Mouse (Mus musculus): ENCODE results near the gene Rtkn. TPM values are rescaled to one million over a fixed set of nuclear protein-coding genes. Genes with fewer than 3 reads are reported as not detected.

Gene Rtkn
- 38.2 and 39.0 TPM in 2 replicates for polyA plus RNA-seq (2016; fragmentation: Nextera tagmentation; extraction: Ambion mirVana)

DNA sequence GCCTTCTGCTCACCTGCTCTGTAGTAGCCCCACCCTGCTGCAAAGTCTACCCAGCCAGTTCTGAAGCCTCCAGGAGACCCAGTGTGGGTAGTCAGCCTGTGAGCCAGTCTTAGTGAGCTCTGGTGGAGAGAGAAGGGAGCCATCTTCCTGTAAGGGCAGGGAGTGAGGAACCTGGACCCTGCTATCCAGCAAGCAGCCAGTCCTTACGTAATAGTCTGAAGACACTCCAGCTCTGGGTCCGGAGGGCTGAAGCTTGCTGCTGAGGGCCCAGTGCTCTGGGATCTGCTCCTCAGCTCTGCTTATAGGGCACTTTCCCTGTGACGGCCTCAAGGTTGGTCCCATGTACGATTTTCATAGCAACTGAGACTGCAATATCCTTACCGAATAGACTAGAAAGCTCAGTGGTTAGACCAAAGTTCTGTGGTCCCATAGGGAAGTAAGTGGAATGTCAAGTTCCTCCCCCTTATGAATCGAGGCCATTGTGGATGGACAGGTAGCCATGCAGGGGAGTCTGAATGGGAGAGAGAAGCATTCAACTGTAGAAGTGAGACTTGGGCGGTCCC, at the start of gene Rtkn:
Rtkn (plus strand) TSS at position 513 of the 563 bp plus-strand sequence.
- Histone ChIP-seq H3K36me3 (replicated peaks) (peaks cover 7% of the 10 kb centered on the region), H3K9me3 (no peaks in the 10 kb centered on the region), H3K4me1 (peaks cover 65% of the 10 kb centered on the region), H3K27me3 (replicated peaks; ENCODE audit: low read depth, poor library complexity, severe bottlenecking) (peaks cover 14% of the 10 kb centered on the region), H3K27ac (replicated peaks) (peak within 1 kb of the TSS; percentile 100), H3K4me3 (peak within 1 kb of the TSS; percentile 80)
- DNase-seq (ENCODE audit: low spot score): no peak
- 58% methylated on average over 7 of the region's 7 CpGs for WGBS

DNA sequence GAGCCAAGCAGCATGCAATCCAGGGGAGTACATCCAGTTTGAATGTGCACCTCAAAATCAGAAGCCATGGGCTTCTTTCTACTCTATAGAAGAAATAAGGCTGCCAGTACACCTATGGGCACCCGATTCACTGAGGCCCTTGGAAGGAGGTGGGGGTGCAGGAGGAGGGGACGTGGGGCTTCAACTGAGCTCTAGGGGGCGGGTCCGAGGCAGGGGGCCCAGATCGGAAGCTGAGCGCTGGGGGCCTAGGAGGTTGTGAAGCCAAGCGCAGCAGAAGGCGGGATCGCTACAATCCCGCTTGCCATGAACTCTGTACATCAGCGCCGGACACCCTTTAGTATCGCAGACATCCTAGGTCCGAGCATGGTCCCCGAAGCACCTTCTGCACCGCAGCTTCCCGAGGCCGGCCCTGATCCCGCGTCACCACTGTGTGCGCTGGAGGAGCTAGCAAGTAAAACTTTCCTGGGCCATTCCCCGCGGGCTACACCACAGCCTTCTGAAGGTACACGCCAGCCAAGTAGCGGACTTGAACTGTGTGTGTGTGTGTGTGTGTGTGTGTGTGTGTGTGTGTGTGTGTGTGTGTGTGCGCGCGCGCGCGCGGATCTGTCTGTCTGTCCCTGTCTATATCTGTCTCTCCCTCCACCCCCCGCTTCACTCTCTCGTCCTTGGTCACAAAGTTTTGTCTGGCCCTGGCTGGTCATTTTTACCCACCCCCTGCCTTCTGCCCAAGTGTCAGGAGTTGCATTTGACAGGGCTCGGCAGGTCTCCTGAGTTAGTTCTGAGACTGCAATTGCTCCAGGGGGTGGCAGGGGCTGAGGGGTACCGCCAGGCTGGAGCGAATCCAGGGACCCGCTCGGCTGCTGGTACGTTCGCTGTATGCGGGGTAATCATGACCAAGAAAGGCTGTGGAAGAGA, 48.9 kb upstream of the Rtkn start, which contains the start of gene Lbx2:
Lbx2 (plus strand) TSS at position 247 of the 915 bp plus-strand sequence.
- Histone ChIP-seq H3K4me1 (peaks cover 47% of the 10 kb centered on the region), H3K36me3 (replicated peaks) (peaks cover 16% of the 10 kb centered on the region), H3K9me3 (no peaks in the 10 kb centered on the region), H3K4me3 (peak within 1 kb of the TSS; percentile 49), H3K27ac (replicated peaks) (no peak within 1 kb of the TSS), H3K27me3 (replicated peaks; ENCODE audit: low read depth, poor library complexity, severe bottlenecking) (peaks cover 97% of the 10 kb centered on the region)
- peak; percentile 49 for DNase-seq (ENCODE audit: low spot score)
- WGBS: 2% methylated on average over 42 of the region's 42 CpGs

DNA sequence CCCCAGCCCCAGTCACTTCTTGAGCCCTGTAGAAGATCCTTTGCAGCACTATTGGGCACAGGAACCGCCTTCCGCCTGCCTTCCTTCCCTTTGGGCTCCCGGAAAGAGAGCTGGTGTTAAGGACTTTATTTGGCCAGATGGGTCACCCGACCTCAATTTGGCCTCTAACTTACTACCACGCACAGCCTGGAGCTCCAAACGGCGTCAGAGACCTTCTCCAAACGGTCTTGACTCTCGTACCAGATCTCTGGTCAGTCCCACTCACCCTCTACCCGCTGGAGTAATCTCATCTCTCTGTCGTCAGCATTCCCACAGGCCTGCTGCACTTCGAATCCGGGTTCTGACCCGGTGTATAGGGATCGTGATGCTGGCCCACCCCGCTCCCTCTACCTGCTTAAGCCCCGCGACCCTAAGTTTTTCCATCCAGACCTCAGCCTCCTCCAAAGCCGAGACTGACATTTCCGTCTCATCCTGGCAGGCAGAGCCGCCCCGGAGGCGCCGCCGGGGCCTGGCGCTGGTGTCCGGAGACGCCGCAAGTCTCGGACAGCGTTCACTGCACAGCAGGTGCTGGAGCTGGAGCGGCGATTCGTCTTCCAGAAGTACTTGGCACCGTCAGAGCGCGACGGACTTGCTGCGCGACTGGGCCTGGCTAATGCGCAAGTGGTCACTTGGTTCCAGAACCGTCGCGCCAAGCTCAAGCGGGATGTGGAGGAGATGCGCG, 47.9 kb upstream of the Rtkn start:
- Histone ChIP-seq H3K4me1 (peaks cover 47% of the 10 kb centered on the region), H3K4me3 (peak overlapping the region; percentile 49), H3K27ac (replicated peaks) (no peak overlapping the region), H3K9me3 (no peaks in the 10 kb centered on the region), H3K27me3 (replicated peaks; ENCODE audit: low read depth, poor library complexity, severe bottlenecking) (peaks cover 97% of the 10 kb centered on the region), H3K36me3 (replicated peaks) (peaks cover 6% of the 10 kb centered on the region)
- WGBS: under 1% methylated on average over 47 of the region's 47 CpGs
- peak; percentile 57 for DNase-seq (ENCODE audit: low spot score)

DNA sequence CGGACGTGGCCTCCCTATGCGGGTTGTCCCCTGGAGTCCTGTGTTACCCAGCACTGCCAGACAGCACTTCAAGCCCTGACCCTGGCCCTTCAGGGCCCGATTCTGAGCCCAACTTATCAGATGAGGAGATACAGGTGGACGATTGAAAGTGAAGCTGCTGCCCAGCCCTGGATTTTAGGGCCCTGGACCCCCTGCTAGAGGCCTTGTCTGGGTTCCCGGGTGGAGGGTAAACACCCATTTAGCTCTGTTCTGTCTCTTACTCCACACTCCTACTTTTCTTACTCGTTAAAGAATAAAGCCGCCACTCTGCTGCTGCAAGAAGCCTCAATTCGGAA, 47.4 kb upstream of the Rtkn start:
- H3K4me1 ChIP-seq: peaks cover 49% of the 10 kb centered on the region
- WGBS: 3% methylated on average over 9 of the region's 9 CpGs

DNA sequence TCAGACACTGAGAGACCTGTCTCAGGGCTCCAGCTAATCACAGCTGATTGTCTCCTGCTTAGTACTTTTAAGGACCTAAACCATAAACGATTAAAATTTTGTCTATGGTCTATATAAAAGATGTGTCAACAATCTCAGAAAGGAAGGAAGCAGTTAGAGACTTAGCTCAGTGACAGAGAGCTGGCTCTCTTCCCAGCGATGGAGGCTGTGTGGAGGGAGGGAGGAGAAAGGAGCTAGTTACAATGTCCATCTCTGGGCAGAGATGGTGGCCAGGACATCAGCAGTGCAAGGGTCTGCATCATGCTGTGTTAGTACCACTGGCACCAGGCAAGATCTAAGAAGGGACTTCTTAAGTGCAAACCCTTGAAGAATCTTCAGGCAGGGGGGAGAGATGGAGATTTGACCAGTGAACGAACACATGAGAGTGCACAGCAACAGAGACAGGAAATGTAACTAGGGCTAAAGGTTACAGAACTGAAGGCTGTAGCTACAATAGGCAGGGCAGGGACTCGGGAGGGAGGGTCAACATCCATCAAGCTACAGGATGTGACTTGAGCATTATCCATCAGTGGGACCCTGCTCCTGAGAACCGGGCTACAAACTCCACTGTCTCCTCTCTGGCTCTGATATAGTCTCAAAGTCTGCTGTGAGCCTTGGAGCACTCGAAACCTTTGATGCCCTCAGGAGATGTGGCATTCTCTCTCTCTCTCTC, 42.7 kb upstream of the Rtkn start:
- Histone ChIP-seq H3K36me3 (replicated peaks) (no peaks in the 10 kb centered on the region), H3K9me3 (0 out of 2 replicates have a peak, but pooled peaks cover 5% of the 10 kb centered on the region), H3K4me3 (no peak overlapping the region), H3K4me1 (peaks cover 12% of the 10 kb centered on the region), H3K27me3 (replicated peaks; ENCODE audit: low read depth, poor library complexity, severe bottlenecking) (peaks cover 66% of the 10 kb centered on the region), H3K27ac (replicated peaks) (no peak overlapping the region)
- WGBS: 45% methylated on average over 6 of the region's 6 CpGs
- no peak for DNase-seq (ENCODE audit: low spot score)

More for the DNA sequence above, 47.4 kb upstream of the Rtkn start:
- no peaks in the 10 kb centered on the region for H3K9me3 ChIP-seq
- DNase-seq (ENCODE audit: low spot score): no peak
- H3K4me3 ChIP-seq: peak overlapping the region; percentile 49
- peaks cover 97% of the 10 kb centered on the region for H3K27me3 ChIP-seq (replicated peaks; ENCODE audit: low read depth, poor library complexity, severe bottlenecking)
- H3K36me3 ChIP-seq (replicated peaks): peaks cover under 1% of the 10 kb centered on the region; the same call in 1 of the 2 replicates
- H3K27ac ChIP-seq (replicated peaks): no peak overlapping the region

DNA sequence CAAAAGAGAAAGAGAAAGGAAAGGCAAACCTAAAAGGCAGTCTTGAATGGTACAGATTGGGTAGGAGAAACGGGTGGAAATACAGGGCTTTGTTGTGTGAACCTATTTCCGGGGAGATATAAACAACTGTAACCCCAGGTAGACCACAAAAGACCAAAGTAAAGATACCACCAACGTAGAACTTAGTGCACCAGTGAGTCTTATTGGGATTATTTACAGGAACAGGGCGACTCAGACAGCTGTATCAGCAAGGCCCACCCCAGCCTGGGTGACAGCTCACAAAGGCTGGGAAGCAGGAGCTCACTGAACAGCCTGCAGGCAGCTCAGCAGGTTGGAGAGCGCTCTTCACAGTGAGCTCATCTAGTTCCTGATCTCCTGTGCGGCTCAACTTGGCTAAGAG, 39.3 kb upstream of the Rtkn start:
- peaks cover 6% of the 10 kb centered on the region for H3K4me1 ChIP-seq
- 43% methylated on average over 6 of the region's 6 CpGs for WGBS

DNA sequence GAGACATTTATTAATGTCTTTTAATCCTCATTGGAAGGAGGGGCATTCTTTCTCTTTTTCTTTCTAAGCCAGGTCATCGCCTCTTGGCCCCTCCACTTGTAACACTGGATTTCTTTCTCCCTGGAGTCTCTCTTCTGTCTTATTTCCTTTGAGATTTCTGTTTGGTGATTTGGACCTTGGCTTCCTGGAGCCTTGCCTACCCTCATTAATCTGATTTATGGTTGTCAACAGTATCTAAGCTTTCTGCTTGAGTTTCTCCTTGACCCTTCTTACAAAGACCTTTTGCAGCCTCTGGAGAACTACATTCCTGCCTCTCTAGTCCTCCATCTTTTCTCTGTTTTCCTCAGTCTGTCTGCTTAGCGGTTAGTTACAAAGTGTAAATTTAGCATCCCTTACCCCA, 36.9 kb upstream of the Rtkn start:
- no peak overlapping the region for H3K4me3 ChIP-seq
- no peak for DNase-seq (ENCODE audit: low spot score)
- H3K36me3 ChIP-seq (replicated peaks): no peaks in the 10 kb centered on the region
- peaks cover 45% of the 10 kb centered on the region for H3K27me3 ChIP-seq (replicated peaks; ENCODE audit: low read depth, poor library complexity, severe bottlenecking)
- 73% methylated on average over 2 of the region's 2 CpGs for WGBS
- H3K27ac ChIP-seq (replicated peaks): no peak overlapping the region
- H3K9me3 ChIP-seq: 0 out of 2 replicates have a peak, but pooled peaks cover 5% of the 10 kb centered on the region
- H3K4me1 ChIP-seq: peaks cover 24% of the 10 kb centered on the region

More for the DNA sequence above, 39.3 kb upstream of the Rtkn start:
- Histone ChIP-seq H3K27ac (replicated peaks) (no peak overlapping the region), H3K27me3 (replicated peaks; ENCODE audit: low read depth, poor library complexity, severe bottlenecking) (peaks cover 53% of the 10 kb centered on the region), H3K36me3 (replicated peaks) (no peaks in the 10 kb centered on the region), H3K9me3 (0 out of 2 replicates have a peak, but pooled peaks cover 5% of the 10 kb centered on the region), H3K4me3 (no peak overlapping the region)
- no peak for DNase-seq (ENCODE audit: low spot score)

DNA sequence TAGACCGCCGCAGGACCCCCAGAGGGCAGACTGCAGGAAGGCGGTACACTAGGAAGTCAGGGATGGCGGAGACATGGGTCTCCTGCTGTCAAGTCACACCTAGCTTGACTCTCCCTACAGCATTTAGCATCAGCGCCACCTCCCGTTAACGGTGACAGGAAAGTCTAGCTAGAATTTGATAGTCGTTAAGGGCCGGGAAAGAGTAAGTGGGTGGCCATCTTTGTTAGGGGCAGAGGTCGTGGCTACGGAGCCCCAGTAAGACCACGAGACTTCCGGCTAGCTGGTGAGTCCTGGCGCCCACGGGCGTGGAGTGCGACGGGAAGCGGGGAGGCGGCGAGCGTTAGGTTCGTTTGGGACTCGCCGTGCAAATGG, 34.0 kb upstream of the Rtkn start, which contains the start of the genes Ccdc142 and Gm42688:
Ccdc142 (plus strand) TSS at position 286 of the 372 bp plus-strand sequence.
Gm42688 (plus strand) TSS at position 302 of the 372 bp plus-strand sequence.
- whole genome bisulfite sequencing: under 1% methylated on average over 25 of the region's 25 CpGs
- peak; percentile 83 for DNase-seq (ENCODE audit: low spot score)
- peaks cover 33% of the 10 kb centered on the region for H3K27me3 ChIP-seq (replicated peaks; ENCODE audit: low read depth, poor library complexity, severe bottlenecking)
- H3K36me3 ChIP-seq (replicated peaks): peaks cover 10% of the 10 kb centered on the region
- H3K9me3 ChIP-seq: no peaks in the 10 kb centered on the region
- H3K4me1 ChIP-seq: peaks cover 26% of the 10 kb centered on the region
- peak within 1 kb of the TSS; percentile 84 for H3K4me3 ChIP-seq
- H3K27ac ChIP-seq (replicated peaks): peak within 1 kb of the TSS; percentile 87

DNA sequence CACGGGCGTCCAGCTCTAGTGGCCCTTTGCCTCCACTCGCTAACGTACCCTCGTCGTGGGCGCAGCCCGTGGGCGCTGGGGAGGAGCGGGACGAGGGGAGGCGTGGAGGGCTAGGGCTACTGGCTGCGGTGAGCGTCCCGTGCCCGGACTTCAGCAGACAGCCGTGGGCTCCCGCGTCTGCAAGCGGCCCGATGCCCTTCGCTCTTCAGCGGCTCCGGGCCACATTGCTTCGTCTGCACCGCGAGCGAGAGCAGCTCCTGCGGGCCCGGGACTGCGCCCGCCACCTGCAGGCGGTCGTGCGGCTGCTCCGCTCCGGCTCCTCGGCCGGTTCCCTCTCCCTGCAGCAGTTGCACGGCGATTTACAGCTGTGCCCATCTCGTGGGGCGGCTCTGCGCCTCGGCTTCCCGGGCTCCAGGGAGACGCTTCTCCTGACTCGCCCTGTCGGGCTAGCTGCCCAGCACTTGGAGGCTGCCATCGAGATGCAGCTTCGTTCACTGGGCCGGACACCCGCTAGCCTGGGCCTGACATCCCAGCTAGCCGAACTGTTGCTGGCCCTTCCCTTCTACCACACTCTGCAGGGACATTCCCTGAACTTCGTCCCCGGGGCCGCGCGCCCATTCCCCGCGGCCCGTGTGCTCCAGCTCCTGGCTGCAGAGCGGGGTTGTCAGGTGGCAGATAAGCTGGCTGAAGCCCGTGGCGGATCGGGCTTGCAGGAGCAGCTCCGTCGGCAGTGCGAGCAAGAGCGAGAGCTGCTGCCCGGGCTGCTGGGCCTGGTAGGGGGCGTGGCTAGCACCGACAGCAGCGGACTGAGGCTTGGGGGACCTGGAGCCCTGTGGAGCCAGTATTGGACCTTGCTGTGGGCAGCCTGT, 33.3 kb upstream of the Rtkn start:
- Histone ChIP-seq H3K4me3 (peak overlapping the region; percentile 84), H3K9me3 (no peaks in the 10 kb centered on the region), H3K27me3 (replicated peaks; ENCODE audit: low read depth, poor library complexity, severe bottlenecking) (peaks cover 32% of the 10 kb centered on the region), H3K4me1 (peaks cover 26% of the 10 kb centered on the region), H3K36me3 (replicated peaks) (peaks cover 13% of the 10 kb centered on the region), H3K27ac (replicated peaks) (peak overlapping the region; percentile 87)
- under 1% methylated on average over 74 of the region's 74 CpGs for WGBS
- DNase-seq (ENCODE audit: low spot score): peak; percentile 81

DNA sequence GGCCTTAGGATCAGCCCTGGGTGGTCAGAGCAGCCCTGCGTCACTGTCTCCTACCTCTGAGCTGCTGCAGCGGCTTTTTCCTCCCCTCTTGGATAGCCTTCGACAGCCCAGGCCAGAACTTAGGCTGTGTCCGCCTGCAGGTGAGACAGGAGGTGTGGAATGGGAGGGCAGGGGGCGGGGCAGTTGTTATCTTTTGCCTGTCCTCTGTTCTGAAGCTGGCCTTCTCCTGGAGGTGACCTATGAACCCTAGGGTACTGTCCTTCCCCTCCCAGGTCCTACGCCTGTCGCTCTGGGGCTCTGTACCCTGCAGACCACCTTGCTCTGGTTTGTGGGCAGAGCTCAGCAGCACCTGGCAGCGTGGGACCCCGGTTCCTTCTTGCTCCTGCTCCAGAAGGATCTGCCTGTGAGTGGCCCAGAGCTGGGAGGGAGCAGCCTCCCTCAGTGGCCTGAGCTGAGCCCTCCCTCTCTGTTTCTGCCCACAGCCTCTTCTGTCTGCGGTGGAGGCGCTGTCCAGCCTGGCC, 32.1 kb upstream of the Rtkn start:
- peak overlapping the region; percentile 84 for H3K4me3 ChIP-seq
- WGBS: 38% methylated on average over 11 of the region's 11 CpGs
- peaks cover 16% of the 10 kb centered on the region for H3K36me3 ChIP-seq (replicated peaks)

DNA sequence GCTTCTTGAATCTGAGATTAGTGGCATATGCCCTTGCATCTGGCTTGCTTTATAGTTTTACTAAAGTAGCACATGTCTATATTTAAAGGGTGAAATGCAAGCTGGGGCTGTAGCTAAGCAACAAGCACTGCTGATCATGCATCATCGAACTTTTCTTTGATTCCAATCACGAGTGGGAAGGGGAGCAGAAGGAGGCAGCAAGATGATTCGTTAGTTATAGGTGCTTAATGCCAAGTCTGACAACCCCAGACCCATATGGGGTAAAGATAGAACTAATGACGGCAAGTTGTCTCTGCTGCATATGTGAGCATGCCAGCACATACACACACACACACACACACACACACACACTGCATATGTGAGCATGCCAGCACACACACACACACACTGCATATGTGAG, 31.1 kb upstream of the Rtkn start:
- Histone ChIP-seq H3K4me1 (peaks cover 41% of the 10 kb centered on the region), H3K36me3 (replicated peaks) (peaks cover 16% of the 10 kb centered on the region), H3K27ac (replicated peaks) (no peak overlapping the region), H3K27me3 (replicated peaks; ENCODE audit: low read depth, poor library complexity, severe bottlenecking) (peaks cover 26% of the 10 kb centered on the region), H3K9me3 (no peaks in the 10 kb centered on the region), H3K4me3 (no peak overlapping the region)
- no peak for DNase-seq (ENCODE audit: low spot score)
- WGBS: 76% methylated on average over 4 of the region's 4 CpGs

More for the DNA sequence above, 32.1 kb upstream of the Rtkn start:
- peaks cover 32% of the 10 kb centered on the region for H3K27me3 ChIP-seq (replicated peaks; ENCODE audit: low read depth, poor library complexity, severe bottlenecking)
- DNase-seq (ENCODE audit: low spot score): no peak
- no peak overlapping the region for H3K27ac ChIP-seq (replicated peaks)
- peaks cover 35% of the 10 kb centered on the region for H3K4me1 ChIP-seq
- H3K9me3 ChIP-seq: no peaks in the 10 kb centered on the region
